Mouse (Mus musculus): ENCODE results near the gene Snx5. TPM values are rescaled to one million over a fixed set of nuclear protein-coding genes. Genes with fewer than 3 reads are reported as not detected.

The Snx5 gene
- total and polyA plus RNA-seq, 3 experiments, result 21.4 to 185 (median 179) TPM

DNA sequence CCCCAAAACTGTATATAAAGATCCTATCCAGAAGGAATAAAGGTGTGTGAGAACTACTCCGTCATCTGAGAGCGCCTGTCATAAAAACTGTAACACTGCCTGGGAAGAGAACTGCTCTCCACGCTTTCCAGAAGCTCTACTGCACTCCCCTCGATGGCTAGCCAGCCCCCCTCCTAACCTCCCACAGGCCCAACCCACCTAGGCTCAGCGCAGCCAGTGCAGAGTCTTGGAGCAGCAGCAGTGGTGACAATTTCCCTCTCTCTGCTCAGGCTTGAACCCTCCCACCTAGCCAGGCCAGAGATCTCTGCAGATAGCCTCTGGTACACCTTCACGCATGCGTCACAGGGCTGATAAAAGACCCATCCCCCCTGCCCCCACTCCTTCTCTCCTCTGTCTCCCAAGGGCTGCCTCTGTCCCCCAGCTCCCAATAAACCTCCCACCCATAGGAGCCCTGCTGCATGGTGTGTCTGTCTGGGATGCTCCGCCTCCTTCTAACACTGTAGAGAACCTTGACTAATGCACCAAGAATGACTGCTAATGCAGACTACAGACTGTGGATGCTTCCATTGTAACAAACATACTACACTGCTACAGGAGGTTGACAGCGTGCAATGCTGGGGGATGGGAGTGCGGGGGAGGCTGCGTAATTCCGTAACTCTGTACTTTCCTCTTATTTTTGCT, 43.7 kb downstream of the Snx5 start:
- Histone ChIP-seq H3K27me3 (ENCODE audit: insufficient read depth, low read length) (no peaks in the 10 kb centered on the region), H3K4me1 (ENCODE audit: insufficient read depth, low read depth, low read length) (no peaks in the 10 kb centered on the region), H3K36me3 (replicated peaks) (no peaks in the 10 kb centered on the region), H3K4me3 (ENCODE audit: low read depth, low read length) (no peak overlapping the region), H3K9me3 (replicated peaks) (peaks cover 4% of the 10 kb centered on the region; the same call in 1 of the 2 replicates)
- DNase-seq (ENCODE audit: low spot score) (no peak), ATAC-seq (ENCODE audit: extremely low read depth, insufficient number of reproducible peaks, low FRiP score, poor library complexity, severe bottlenecking) (no peak)
- no peak for TF ChIP-seq TAL1 (conservative IDR thresholded peaks at IDR 0.05; ENCODE audit: low read depth, low read length)
- no peak for TF ChIP-seq GATA2 (IDR thresholded peaks at IDR 0.05; ENCODE audit: borderline replicate concordance, low read depth, low read length)
- no peak for TF ChIP-seq CTCF (IDR thresholded peaks at IDR 0.05; ENCODE audit: low read depth, low read length)
- TF ChIP-seq GATA1 (IDR thresholded peaks at IDR 0.05; ENCODE audit: borderline replicate concordance, low read length), result no peak
- no peak for TF ChIP-seq POLR2AphosphoS5 (IDR thresholded peaks at IDR 0.05; ENCODE audit: insufficient replicate concordance, low read depth, low read length)

DNA sequence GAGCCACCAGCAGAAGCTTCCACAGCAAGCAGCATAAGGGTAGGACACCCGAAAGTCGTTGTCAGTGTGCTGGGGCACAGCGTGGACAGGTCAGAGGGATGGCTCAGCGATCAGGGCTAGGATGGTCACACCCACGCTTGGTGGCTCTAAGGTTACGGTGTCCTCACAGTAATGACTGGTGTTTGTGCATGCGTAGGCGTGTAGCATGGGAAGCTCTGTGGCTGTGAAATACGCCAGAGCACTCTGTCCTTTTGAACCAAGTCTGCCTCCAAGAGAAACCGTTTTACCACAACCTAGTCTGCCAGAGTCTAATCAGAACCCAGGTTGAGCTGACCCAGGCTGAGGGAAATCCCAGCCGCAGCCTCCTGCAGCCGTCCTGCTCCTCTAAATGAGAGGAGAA, 46.4 kb downstream of the Snx5 start:
- H3K36me3 ChIP-seq (replicated peaks), result no peaks in the 10 kb centered on the region
- H3K4me3 ChIP-seq (ENCODE audit: low read depth, low read length), result no peak overlapping the region
- ATAC-seq (ENCODE audit: extremely low read depth, insufficient number of reproducible peaks, low FRiP score, poor library complexity, severe bottlenecking) (no peak), DNase-seq (ENCODE audit: low spot score) (no peak)
- H3K4me1 ChIP-seq (ENCODE audit: insufficient read depth, low read depth, low read length), result no peaks in the 10 kb centered on the region
- no peak for TF ChIP-seq GATA1 (IDR thresholded peaks at IDR 0.05; ENCODE audit: borderline replicate concordance, low read length)
- TF ChIP-seq TAL1 (conservative IDR thresholded peaks at IDR 0.05; ENCODE audit: low read depth, low read length), result no peak
- no peak for TF ChIP-seq GATA2 (IDR thresholded peaks at IDR 0.05; ENCODE audit: borderline replicate concordance, low read depth, low read length)
- no peak for TF ChIP-seq POLR2AphosphoS5 (IDR thresholded peaks at IDR 0.05; ENCODE audit: insufficient replicate concordance, low read depth, low read length)
- no peak for TF ChIP-seq CTCF (IDR thresholded peaks at IDR 0.05; ENCODE audit: low read depth, low read length)
- H3K27me3 ChIP-seq (ENCODE audit: insufficient read depth, low read length), result no peaks in the 10 kb centered on the region
- H3K9me3 ChIP-seq (replicated peaks), result peaks cover 4% of the 10 kb centered on the region; the same call in 1 of the 2 replicates

DNA sequence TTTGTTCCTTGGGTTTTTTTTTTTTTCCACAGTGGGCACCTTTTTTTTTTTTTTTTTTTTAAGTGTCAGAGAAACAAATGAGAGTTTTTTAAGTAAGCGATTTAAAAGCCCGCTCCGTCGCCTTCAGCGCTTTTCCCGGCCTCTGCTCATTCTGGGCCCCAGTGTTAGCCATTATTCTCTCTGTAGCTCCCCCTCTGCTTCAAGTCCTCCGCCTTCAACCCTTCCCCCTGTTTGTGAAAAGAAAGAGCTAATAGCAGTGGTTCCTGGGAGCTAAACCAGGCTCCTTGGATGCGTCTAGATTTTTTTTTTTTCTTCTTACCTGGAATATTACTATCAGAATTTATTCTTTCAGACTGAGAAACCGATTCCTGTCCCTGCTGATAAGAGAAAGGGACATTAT, 55.1 kb downstream of the Snx5 start:
- DNase-seq (ENCODE audit: low spot score) (no peak), ATAC-seq (ENCODE audit: extremely low read depth, insufficient number of reproducible peaks, low FRiP score, poor library complexity, severe bottlenecking) (no peak)
- Histone ChIP-seq H3K9me3 (replicated peaks) (no peaks in the 10 kb centered on the region), H3K4me1 (ENCODE audit: insufficient read depth, low read depth, low read length) (no peaks in the 10 kb centered on the region), H3K4me3 (ENCODE audit: low read depth, low read length) (no peak overlapping the region), H3K27me3 (ENCODE audit: insufficient read depth, low read length) (peaks cover 5% of the 10 kb centered on the region; the same call in 1 of the 2 replicates), H3K36me3 (replicated peaks) (no peaks in the 10 kb centered on the region)
- TF ChIP-seq POLR2AphosphoS5 (IDR thresholded peaks at IDR 0.05; ENCODE audit: insufficient replicate concordance, low read depth, low read length) (no peak), TAL1 (conservative IDR thresholded peaks at IDR 0.05; ENCODE audit: low read depth, low read length) (no peak), GATA1 (IDR thresholded peaks at IDR 0.05; ENCODE audit: borderline replicate concordance, low read length) (no peak), GATA2 (IDR thresholded peaks at IDR 0.05; ENCODE audit: borderline replicate concordance, low read depth, low read length) (no peak), CTCF (IDR thresholded peaks at IDR 0.05; ENCODE audit: low read depth, low read length) (no peak)

DNA sequence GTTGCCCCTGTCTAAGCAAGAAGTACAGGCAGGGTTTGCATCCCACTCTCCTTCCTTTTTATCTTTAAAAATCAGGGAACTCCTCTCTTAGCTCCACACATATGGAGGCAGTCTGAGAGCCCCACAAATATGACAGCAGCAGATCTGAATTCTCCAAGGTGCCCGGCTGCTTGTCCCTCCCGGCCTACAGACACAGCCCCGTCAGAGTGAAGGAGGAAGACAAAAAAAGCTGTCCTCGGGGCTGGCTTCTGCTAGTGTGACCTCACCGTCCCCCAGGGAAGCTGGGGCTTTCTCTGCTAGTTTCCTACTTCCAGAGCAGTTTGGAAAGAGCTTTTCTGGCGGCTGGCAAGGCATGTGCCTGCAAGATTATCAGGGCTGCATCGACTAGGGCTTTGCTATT, 55.5 kb downstream of the Snx5 start:
- H3K4me1 ChIP-seq (ENCODE audit: insufficient read depth, low read depth, low read length), result no peaks in the 10 kb centered on the region

DNA sequence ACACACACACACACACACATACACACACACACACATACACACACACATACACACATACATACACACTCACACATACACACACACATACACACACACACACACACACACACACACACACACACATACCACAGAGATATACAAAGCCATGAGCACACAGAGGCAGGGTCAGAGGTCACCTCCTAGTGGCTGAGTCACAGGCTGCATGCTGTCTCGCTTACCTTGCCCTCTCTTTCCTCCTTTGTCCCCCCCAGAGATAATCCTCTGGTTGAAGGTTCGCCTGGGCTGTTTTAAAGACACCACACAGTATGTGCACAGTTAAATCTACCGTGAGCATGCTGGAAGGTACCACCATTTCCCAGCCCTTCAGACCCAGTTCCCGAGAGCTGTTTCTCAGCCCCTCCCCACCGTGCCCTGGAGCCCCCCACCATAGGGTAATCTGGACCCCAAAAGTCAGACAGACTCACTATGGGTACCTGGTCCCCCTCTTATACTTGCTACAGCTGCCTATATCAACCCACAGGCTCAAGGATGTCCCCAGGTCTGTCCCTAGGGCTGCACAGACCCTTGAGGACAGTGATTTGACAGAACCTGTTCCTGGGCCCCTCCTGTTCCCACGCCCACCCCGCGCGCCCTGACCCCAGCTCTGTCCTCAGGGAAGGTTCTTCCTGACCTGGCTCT, 56.1 kb downstream of the Snx5 start:
- no peaks in the 10 kb centered on the region for H3K36me3 ChIP-seq (replicated peaks)
- TF ChIP-seq POLR2AphosphoS5 (IDR thresholded peaks at IDR 0.05; ENCODE audit: insufficient replicate concordance, low read depth, low read length), result no peak
- no peak for TF ChIP-seq TAL1 (conservative IDR thresholded peaks at IDR 0.05; ENCODE audit: low read depth, low read length)
- no peak for TF ChIP-seq GATA2 (IDR thresholded peaks at IDR 0.05; ENCODE audit: borderline replicate concordance, low read depth, low read length)
- no peak for DNase-seq (ENCODE audit: low spot score)

More for the DNA sequence above, 55.5 kb downstream of the Snx5 start:
- H3K36me3 ChIP-seq (replicated peaks), result no peaks in the 10 kb centered on the region
- TF ChIP-seq TAL1 (conservative IDR thresholded peaks at IDR 0.05; ENCODE audit: low read depth, low read length) (no peak), GATA1 (IDR thresholded peaks at IDR 0.05; ENCODE audit: borderline replicate concordance, low read length) (no peak), GATA2 (IDR thresholded peaks at IDR 0.05; ENCODE audit: borderline replicate concordance, low read depth, low read length) (no peak), CTCF (IDR thresholded peaks at IDR 0.05; ENCODE audit: low read depth, low read length) (no peak), POLR2AphosphoS5 (IDR thresholded peaks at IDR 0.05; ENCODE audit: insufficient replicate concordance, low read depth, low read length) (no peak)
- H3K27me3 ChIP-seq (ENCODE audit: insufficient read depth, low read length), result peaks cover 8% of the 10 kb centered on the region; the same call in 1 of the 2 replicates
- no peak overlapping the region for H3K4me3 ChIP-seq (ENCODE audit: low read depth, low read length)
- no peak for DNase-seq (ENCODE audit: low spot score)
- ATAC-seq (ENCODE audit: extremely low read depth, insufficient number of reproducible peaks, low FRiP score, poor library complexity, severe bottlenecking), result no peak
- no peaks in the 10 kb centered on the region for H3K9me3 ChIP-seq (replicated peaks)

DNA sequence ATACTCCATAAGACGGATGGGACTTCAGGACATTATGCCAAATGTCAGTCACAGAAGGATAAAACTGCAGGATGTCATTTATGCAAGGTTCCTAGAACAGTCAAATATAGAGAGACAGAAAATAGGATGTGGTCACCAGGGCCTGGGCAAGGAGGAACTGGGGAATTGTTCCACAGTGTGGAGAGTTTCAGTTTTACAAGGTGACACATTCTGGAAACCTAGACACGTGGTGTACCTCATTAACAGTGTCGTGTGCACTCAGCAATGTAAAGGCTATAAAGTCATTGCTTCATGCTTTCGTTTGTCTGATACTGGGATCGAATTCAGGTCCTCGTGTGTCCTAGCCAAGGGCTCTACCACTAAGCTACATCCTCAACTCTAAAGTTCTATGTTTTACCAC, 56.9 kb downstream of the Snx5 start:
- no peaks in the 10 kb centered on the region for H3K36me3 ChIP-seq (replicated peaks)
- TF ChIP-seq CTCF (IDR thresholded peaks at IDR 0.05; ENCODE audit: low read depth, low read length) (no peak), TAL1 (conservative IDR thresholded peaks at IDR 0.05; ENCODE audit: low read depth, low read length) (no peak), POLR2AphosphoS5 (IDR thresholded peaks at IDR 0.05; ENCODE audit: insufficient replicate concordance, low read depth, low read length) (no peak), GATA1 (IDR thresholded peaks at IDR 0.05; ENCODE audit: borderline replicate concordance, low read length) (no peak), GATA2 (IDR thresholded peaks at IDR 0.05; ENCODE audit: borderline replicate concordance, low read depth, low read length) (no peak)
- no peaks in the 10 kb centered on the region for H3K4me1 ChIP-seq (ENCODE audit: insufficient read depth, low read depth, low read length)
- H3K4me3 ChIP-seq (ENCODE audit: low read depth, low read length), result no peak overlapping the region
- no peak for ATAC-seq (ENCODE audit: extremely low read depth, insufficient number of reproducible peaks, low FRiP score, poor library complexity, severe bottlenecking)
- no peak for DNase-seq (ENCODE audit: low spot score)
- H3K9me3 ChIP-seq (replicated peaks), result no peaks in the 10 kb centered on the region
- H3K27me3 ChIP-seq (ENCODE audit: insufficient read depth, low read length), result peaks cover 9% of the 10 kb centered on the region; the same call in 1 of the 2 replicates

More for the DNA sequence above, 56.1 kb downstream of the Snx5 start:
- H3K27me3 ChIP-seq (ENCODE audit: insufficient read depth, low read length), result peaks cover 9% of the 10 kb centered on the region; the same call in 1 of the 2 replicates
- no peaks in the 10 kb centered on the region for H3K4me1 ChIP-seq (ENCODE audit: insufficient read depth, low read depth, low read length)
- H3K4me3 ChIP-seq (ENCODE audit: low read depth, low read length), result no peak overlapping the region
- H3K9me3 ChIP-seq (replicated peaks), result no peaks in the 10 kb centered on the region
- ATAC-seq (ENCODE audit: extremely low read depth, insufficient number of reproducible peaks, low FRiP score, poor library complexity, severe bottlenecking), result no peak
